ENCODE assay signal across 22 mouse cellular contexts in the genomic region with DNA sequence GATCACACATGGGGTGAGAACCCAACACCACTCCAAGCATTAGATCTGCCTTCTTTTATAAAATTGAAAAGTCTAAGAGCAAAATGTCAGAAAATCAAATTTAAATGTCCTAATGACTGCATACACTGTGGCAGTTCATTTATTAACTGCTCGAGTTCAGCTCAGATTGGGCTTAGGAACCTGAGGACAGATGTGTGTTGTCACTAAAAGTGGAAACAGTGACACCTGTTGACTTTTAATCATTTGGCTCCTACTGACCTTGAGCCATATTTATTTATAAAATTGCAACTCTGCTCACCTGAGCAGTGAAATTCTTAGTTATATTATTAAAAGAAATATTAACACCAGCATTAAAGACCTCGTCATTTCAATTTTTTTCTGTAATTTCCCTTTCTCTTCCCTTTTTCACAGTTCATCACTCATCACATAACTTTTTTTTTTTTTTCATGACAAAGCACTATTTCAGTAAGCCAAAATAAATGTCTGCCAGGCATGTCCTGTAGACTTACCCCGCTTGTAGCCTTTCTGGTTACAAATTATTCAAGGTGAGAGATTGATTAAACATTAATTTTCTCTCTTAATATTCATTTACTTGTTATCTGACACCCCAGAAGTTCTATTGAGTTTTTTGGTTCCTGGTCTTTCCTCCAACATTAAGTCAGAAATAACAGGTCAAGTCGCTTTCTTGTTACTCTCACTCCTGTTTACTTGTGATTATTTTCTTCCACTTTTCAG.
DNase-seq lines count a peak whose midpoint lies in the region; ATAC-seq and TF ChIP-seq lines count a peak whose summit lies in the region.
"Had no signal": no experiment of that assay in that cellular context is flagged by ENCODE, and none has a peak within 500 bp of the region (broad histone marks: within the 10 kb centered on the region; RNA-seq: fewer than 3 reads in every experiment).

No protein-coding gene starts in this region.

- H3K4me1 ChIP-seq in lung, postnatal 0 days (ENCODE audit: insufficient read depth, low read depth, low read length), result no peaks in the 10 kb centered on the region
- H3K4me1 ChIP-seq: embryonic facial prominence, embryonic 12.5 days; embryonic facial prominence, embryonic 15.5 days; forebrain, embryonic 15.5 days; heart, embryonic 10.5 days; heart, embryonic 13.5 days; hindbrain, embryonic 12.5 days; hindbrain, embryonic 15.5 days had no signal

- no peak overlapping the region for H3K4me2 ChIP-seq in lung, postnatal 0 days (replicated peaks; ENCODE audit: low read depth, low read length)
- H3K4me2 ChIP-seq: embryonic facial prominence, embryonic 12.5 days; embryonic facial prominence, embryonic 15.5 days; forebrain, embryonic 15.5 days; heart, embryonic 13.5 days; hindbrain, embryonic 12.5 days; hindbrain, embryonic 15.5 days had no signal

- H3K27ac ChIP-seq in lung, postnatal 0 days (ENCODE audit: low read length), result no peak overlapping the region
- H3K27ac ChIP-seq: embryonic facial prominence, embryonic 12.5 days; embryonic facial prominence, embryonic 15.5 days; forebrain, embryonic 15.5 days; heart, embryonic 10.5 days; heart, embryonic 13.5 days; hindbrain, embryonic 12.5 days; hindbrain, embryonic 15.5 days had no signal

- H3K36me3 ChIP-seq in lung, postnatal 0 days (ENCODE audit: insufficient read depth, low read length), result no peaks in the 10 kb centered on the region
- no peaks in the 10 kb centered on the region for H3K36me3 ChIP-seq in splenic B cell, adult 2 months (ENCODE audit: control insufficient read depth, insufficient read depth, low read length, poor library complexity, severe bottlenecking)
- H3K36me3 ChIP-seq: embryonic facial prominence, embryonic 12.5 days; embryonic facial prominence, embryonic 15.5 days; forebrain, embryonic 15.5 days; heart, embryonic 10.5 days; heart, embryonic 13.5 days; hindbrain, embryonic 12.5 days; hindbrain, embryonic 15.5 days had no signal

- WGBS in lung, postnatal 0 days, result 65% methylated on average over 4 of the region's 4 CpGs

- H3K27me3 ChIP-seq in lung, postnatal 0 days (replicated peaks; ENCODE audit: insufficient read depth, low read length), result no peaks in the 10 kb centered on the region
- H3K27me3 ChIP-seq in splenic B cell, adult 2 months (ENCODE audit: control insufficient read depth, insufficient read depth, low read length, poor library complexity, severe bottlenecking), result no peaks in the 10 kb centered on the region
- H3K27me3 ChIP-seq: embryonic facial prominence, embryonic 12.5 days; embryonic facial prominence, embryonic 15.5 days; forebrain, embryonic 15.5 days; heart, embryonic 13.5 days; hindbrain, embryonic 12.5 days; hindbrain, embryonic 15.5 days had no signal

- no peak overlapping the region for H3K4me3 ChIP-seq in lung, postnatal 0 days (ENCODE audit: low read depth, low read length)
- H3K4me3 ChIP-seq: embryonic facial prominence, embryonic 12.5 days; embryonic facial prominence, embryonic 15.5 days; forebrain, embryonic 15.5 days; heart, embryonic 10.5 days; heart, embryonic 13.5 days; hindbrain, embryonic 12.5 days; hindbrain, embryonic 15.5 days had no signal

- no peaks in the 10 kb centered on the region for H3K9me3 ChIP-seq in lung, postnatal 0 days (ENCODE audit: low read length)
- H3K9me3 ChIP-seq: embryonic facial prominence, embryonic 12.5 days; embryonic facial prominence, embryonic 15.5 days; forebrain, embryonic 15.5 days; heart, embryonic 10.5 days; heart, embryonic 13.5 days; hindbrain, embryonic 12.5 days; hindbrain, embryonic 15.5 days had no signal

- no peak for ATAC-seq in CD4-positive, CD25-positive, alpha-beta regulatory T cell, adult 4 months
- ATAC-seq in lung, postnatal 0 days, result no peak
- ATAC-seq: forebrain, embryonic 15.5 days had no signal

- no peak overlapping the region for H3K9ac ChIP-seq in lung, postnatal 0 days (replicated peaks; ENCODE audit: low read depth)
- H3K9ac ChIP-seq: embryonic facial prominence, embryonic 12.5 days; embryonic facial prominence, embryonic 15.5 days; forebrain, embryonic 15.5 days; heart, embryonic 13.5 days; hindbrain, embryonic 12.5 days; hindbrain, embryonic 15.5 days had no signal

- no peak for TF ChIP-seq EP300 in lung, postnatal 0 days (IDR thresholded peaks at IDR 0.05)

- TF ChIP-seq CTCF in lung, postnatal 0 days (IDR thresholded peaks at IDR 0.05), result peak; percentile 17; the same call in 1 of the 2 replicates

- peak; percentile 4 for DNase-seq in CD4-positive, CD25-positive, alpha-beta regulatory T cell, adult 2 months (ENCODE audit: low read depth, low spot score)
- peak; percentile 49 for DNase-seq in kidney, adult 9 months
- DNase-seq in kidney, postnatal 14 days, result no peak
- DNase-seq in lung, postnatal 0 days (ENCODE audit: low spot score), result no peak
- no peak for DNase-seq in lung, postnatal 4 days
- peak; percentile 15 for DNase-seq in splenic B cell, adult 2 months (ENCODE audit: low read depth, low spot score)
- no peak for DNase-seq in thymus, adult 18-20 months
- DNase-seq: adrenal gland, postnatal 10 days; adrenal gland, postnatal 36 days; cerebellum, adult 18-20 months; cerebellum, adult 9-10 months; cerebellum, postnatal 25 days; gastrocnemius, postnatal 25 days; heart, adult 18-20 months had no signal

Comparison
In these comparisons a context has a peak if more than half of its experiments do, and no peak if none do; other contexts are left out.
1. DNase-seq: peak in CD4-positive, CD25-positive, alpha-beta regulatory T cell, adult 2 months (single experiment), kidney, adult 9 months (single experiment) and splenic B cell, adult 2 months (single experiment); none in kidney, postnatal 14 days (single experiment), lung, postnatal 0 days (single experiment), lung, postnatal 4 days (0 of 2) and thymus, adult 18-20 months (0 of 2).